Mouse (Mus musculus) inflammation-experienced regulatory T-cells, adult 6 months (primary cell): Measurements from ENCODE around the gene Irf2. TPM values are rescaled to one million over a fixed set of nuclear protein-coding genes. Genes with fewer than 3 reads are reported as not detected.
A peak's percentile ranks its signal among the peaks of the same experiment; 100 is the strongest.
"Not testable (repeated sequence)": the region's sequence is repeated elsewhere in the genome, so short reads cannot be mapped to it uniquely, and the experiment has no call there.

Source experiments
- ATAC-seq: one replicate; pipeline ENCODE4 v1.8.0; 2017
- polyA plus RNA-seq, 3 experiments: library from polyadenylated mRNA; unstranded; fragments of 100-300 nt; shearing (Covaris generic); gene quantifications; one replicate each; pipeline ENCODE4 v1.2.1; 2017

Irf2 gene
- polyA plus RNA-seq, 3 experiments from 2014 or later: 228 to 272 (median 245) TPM

- not testable (repeated sequence) for ATAC-seq
Measured at GRCm38 (mm10) chr8:46729671-46730070, 9.9 kb upstream of the Irf2 start.

DNA sequence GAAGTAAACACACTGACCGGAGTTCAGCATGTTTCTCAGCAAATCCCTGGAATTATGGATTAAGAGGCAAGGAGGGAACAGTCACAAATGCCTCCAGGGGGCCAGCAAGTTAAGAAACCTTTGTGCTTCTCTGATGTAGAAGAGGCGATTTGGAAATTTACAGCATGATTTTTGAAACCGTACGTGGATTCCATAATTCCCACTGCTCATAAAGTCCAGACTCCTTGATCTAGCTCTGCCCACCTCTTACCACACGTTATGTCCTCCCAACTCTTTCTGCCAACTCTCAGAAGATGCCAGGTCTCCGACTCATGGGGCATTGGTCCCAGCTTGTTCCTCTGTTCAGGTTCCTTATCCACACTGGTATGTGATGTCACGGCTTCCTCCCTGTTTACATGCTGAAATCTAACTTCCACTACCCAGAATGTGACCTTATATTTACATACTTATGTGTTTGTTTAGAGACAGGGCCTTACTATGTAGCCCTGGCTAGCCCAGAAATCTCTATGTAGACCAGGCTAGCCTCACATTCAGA is 7.1 kb upstream of the Irf2 start:
- ATAC-seq: no peak

- no peak for ATAC-seq
Measured at GRCm38 (mm10) chr8:46733603-46734002, 5.9 kb upstream of the Irf2 start.

DNA sequence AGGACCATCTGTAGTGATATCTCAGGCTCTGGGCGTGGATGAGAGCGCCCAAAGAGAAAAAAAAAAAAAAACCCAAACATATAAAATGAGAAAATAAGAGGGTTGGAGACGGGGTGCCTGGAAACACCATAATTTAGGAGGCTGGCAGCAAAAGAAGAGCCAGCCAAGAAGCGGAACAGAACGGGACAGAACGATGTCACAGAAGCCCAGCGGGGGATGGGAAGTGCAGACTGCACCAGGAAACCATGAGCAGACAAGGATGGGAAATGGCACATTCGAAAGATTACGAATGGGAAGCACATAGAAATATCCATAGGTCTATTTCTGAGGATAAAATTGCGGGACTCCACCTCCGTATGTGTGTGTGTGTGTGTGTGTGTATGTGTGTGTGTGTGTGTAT is 4.0 kb upstream of the Irf2 start:
- no peak for ATAC-seq

DNA sequence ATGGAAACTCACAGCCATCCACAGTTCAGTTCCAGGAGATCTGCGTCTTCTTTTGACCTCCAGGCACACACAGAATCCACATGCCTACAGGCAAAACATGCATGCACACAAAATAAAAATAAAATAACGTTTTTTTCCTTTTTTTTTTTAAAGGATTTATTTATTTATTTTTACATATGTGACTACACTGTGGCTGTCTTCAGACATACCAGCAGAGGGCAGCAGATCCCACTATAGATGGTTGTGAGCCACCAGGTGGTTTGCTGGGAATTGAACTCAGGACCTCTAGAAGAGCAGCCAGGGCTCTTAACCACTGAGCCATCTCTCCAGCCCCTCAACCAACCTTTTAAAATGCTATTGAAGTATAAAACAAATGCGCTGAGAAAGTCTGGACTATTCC is 3.3 kb upstream of the Irf2 start:
- ATAC-seq: no peak

GRCm38 (mm10) chr8:46737421-46737820 is 2.1 kb upstream of the Irf2 start:
- ATAC-seq: no peak

GRCm38 (mm10) chr8:46737907-46738306 is 1.6 kb upstream of the Irf2 start:
- no peak for ATAC-seq

- no peak for ATAC-seq
Measured at GRCm38 (mm10) chr8:46738601-46739000, 931 bp upstream of the Irf2 start.

DNA sequence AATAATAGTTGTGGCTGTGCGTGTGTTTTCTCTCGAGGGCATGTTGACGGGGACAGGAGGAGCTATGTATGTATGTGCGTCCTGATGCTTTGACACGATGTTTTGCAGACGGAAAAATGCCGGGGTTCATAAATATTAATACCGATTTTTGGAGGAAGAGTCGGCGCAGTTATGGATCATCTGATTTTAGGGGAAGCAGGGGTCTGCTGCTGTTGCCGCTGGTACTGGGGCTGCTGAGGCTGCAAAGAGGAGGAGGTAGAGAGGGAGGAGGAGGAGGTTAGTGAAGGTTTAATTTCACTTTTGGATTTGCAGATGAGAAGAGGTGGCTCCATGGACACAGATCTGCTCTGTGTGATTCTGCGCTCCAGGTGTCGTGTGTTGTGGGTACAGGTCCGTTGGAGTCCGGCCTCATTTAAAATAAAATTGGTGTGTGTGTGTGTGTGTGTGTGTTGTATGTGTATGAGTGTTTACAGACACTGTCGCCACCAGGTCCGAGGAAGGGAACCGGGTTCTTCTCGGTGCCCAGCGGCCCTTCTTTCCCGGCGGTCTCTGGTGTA is 502 bp downstream of the Irf2 start:
- ATAC-seq: peak; percentile 35

GRCm38 (mm10) chr8:46740513-46741280 is 1.2 kb downstream of the Irf2 start:
- peak; percentile 6 for ATAC-seq

GRCm38 (mm10) chr8:46741281-46741791 is 1.8 kb downstream of the Irf2 start:
- ATAC-seq: peak; percentile 3

DNA sequence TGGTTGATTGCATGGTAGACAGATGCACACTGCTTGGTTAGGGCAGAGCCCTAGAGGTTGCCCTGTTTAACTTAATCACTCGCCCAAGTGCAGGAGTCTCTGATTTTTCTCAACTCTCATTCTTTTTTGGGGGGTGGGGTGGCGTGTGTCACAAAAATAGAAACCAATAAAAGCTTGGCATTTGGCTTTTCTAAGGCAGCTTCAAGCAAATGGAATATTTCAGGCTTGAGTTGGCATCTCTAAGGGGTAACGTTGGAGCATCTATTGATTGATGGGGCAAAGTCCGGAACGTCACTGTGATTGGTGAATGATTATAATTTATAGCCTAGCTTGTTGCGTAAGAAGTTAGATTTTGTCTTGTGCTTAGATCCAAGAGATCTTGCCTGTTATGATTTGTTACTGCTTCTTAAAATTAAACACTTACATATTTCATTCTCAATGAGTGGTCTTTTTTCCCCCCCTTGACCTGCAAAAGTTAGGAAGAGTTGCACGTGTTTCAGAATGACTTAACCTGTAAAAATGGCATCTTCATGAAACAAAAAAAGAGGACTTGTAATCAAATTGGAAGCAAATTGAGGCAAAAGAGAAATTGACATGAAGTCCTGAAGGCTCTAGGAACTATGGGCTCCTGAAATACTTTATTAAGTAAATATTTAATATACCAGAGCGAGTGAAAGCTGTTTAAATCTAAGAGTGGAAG is 2.6 kb downstream of the Irf2 start:
- no peak for ATAC-seq

DNA sequence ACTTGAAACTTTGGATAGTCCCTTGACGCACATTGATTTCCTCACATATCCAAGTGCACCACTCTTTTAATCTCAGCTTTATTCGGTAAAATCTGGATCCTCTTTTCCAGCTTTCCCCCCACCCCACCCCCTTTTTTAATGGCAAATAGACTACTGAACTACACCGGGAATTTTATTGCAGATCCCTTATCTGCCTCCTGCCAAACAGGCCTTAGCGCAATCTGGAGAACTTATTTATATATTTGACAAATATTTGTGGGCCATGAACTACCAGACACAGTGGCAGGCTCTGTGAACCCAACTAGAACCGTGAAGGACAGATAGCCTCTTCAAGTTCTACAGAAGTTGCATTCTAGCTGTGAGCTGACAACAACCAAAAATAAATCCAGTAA is 3.2 kb downstream of the Irf2 start:
- ATAC-seq: no peak

- ATAC-seq: no peak
Measured at GRCm38 (mm10) chr8:46745464-46745863, 5.9 kb downstream of the Irf2 start.

DNA sequence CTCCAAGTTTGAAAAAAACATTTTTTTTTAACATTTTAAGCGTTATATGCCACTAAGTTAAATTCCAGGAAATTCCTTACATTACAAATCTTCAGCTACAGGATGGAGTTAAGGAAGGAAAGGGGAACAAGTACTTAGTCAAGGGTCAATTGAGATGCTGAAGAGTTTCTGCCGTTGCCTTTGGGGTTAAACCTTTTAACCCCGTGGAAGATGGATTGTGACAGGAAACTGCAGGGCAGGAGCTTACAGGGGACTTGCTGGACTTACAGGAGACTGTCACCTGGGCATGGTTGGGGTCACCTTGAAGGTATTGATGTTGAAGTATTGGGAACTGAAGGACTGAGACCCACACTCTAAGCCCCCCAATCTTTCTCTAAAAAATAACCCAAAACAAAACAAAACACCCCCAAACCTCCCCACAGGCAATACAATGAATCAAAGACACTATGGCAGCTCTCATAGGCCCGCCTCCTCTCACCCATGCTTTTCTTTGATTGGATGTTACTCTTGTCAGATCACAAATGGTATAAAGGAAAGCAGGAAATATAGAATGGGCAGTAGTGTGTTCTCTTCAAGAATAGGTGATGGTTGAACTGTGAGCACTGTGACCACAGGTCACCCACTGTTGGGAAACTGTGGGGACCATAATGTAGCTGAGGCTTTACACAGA is 7.9 kb downstream of the Irf2 start:
- ATAC-seq: peak; percentile 83

GRCm38 (mm10) chr8:46750000-46750399 is 10.5 kb downstream of the Irf2 start:
- ATAC-seq: no peak

GRCm38 (mm10) chr8:46750566-46750965 is 11.0 kb downstream of the Irf2 start:
- ATAC-seq: no peak

- ATAC-seq: no peak
Measured at GRCm38 (mm10) chr8:46751151-46751550, 11.6 kb downstream of the Irf2 start.

DNA sequence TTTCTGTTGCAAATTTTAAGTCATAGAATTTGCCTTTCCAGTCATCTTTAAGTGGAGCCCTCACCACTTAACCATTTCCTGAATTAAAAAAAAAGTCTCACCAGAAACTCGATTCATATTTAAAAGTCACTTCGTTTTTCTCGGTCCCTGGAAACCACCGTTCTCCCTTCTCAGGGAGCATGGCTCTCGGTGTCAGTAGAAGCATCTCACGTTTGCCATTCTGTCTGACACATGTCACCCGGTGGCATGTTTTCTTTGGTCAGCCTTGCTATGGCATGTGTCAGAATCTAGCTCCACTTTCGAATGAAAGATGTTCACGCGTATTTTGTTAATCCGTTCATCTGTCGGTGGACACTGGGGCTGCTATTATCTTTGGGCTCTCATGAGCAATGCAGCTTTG is 13.5 kb downstream of the Irf2 start:
- ATAC-seq: no peak

GRCm38 (mm10) chr8:46754355-46754754 is 14.8 kb downstream of the Irf2 start:
- no peak for ATAC-seq

GRCm38 (mm10) chr8:46755731-46756333 is 16.3 kb downstream of the Irf2 start:
- peak; percentile 95 for ATAC-seq

DNA sequence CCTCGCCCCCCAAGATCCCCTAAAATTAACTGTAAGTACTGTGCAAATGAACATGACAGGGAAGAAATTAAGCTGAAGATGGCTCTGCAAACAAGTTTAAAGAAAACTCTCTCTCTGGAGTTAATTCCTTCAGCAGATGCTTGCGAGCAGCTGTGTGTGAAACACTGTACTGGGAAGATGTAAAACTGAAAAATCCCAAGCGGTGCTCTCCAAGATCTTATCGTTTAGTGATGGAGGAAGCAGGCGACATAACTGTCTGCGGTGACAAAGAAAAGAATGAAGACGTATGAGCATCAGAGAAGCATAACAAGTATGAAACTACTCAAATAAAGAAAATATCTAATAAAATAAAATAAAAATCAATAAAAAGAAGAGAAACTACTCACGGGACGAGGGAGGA is 18.1 kb downstream of the Irf2 start:
- ATAC-seq: no peak
